Mouse (Mus musculus): ENCODE data around the gene Baiap2l2. TPM values are rescaled to one million over a fixed set of nuclear protein-coding genes. Genes with fewer than 3 reads are reported as not detected.

Baiap2l2 gene
- total RNA-seq, 2 experiments from 2014 or later = 3.1 to 3.6 TPM

GRCm38 (mm10) chr15:79299563-79300155, 14.3 kb upstream of the Baiap2l2 start:
- no peak for DNase-seq

GRCm38 (mm10) chr15:79298553-79298952, 13.2 kb upstream of the Baiap2l2 start:
- DNase-seq = no peak

DNA sequence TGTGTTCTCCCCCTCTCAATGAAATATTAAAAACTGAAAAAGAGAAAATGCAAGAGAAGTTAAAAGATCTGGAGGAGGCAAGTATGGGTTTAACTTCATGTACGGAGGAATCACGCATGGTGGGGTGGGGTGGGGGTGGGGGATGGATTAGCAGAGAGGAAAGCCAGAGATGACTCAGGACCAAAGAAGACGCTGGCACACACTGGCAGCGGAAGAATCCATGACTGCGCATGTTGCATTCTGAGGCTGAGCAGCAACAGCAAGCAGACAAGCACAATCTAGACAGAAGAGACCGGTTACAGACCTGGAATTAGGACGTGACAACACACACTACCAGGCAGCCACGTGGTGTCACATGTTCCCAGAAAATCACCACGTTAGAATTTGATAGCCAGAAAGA, 7.4 kb upstream of the Baiap2l2 start:
- no peak for DNase-seq

DNA sequence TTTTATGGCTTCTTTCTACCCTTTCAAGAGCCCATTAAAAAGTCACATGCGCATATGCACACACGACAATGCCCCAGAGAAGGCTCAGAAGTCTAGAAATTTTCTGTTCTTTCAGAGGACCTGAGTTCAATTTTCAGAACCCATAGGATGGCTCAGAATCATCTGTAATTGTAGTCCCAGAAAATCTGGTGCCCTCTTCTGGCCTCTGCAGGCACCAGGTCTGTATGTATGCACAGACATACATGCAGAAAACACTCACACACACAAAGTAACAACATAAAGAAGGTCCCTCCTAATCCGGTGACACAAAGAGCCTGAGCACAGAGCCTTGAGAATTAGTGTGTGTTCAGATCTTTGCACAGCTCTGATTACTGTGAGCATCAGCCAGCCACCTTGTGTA, 5.0 kb upstream of the Baiap2l2 start:
- no peak for DNase-seq

DNA sequence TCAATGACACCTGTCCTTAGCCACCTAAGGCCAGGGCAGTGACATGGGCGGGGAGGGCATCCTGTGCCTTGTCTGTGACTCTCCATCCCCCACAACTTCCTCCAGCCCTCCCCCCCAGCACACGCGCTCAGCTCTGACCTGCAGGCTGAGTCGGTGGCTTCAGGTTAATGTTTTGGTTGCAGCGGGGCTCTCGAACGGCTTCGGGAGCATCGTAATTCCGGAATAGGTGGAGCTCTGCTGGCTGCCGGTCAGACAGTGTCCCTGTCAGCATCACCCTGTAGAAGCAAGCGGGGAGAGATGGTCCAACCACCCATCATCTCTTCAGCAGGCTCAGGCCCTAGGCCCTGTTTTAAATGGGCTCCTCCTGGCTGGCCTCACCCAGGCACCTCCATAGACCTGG, 4.1 kb upstream of the Baiap2l2 start:
- no peak for DNase-seq

GRCm38 (mm10) chr15:79288387-79288786, 3.0 kb upstream of the Baiap2l2 start:
- DNase-seq = no peak

DNA sequence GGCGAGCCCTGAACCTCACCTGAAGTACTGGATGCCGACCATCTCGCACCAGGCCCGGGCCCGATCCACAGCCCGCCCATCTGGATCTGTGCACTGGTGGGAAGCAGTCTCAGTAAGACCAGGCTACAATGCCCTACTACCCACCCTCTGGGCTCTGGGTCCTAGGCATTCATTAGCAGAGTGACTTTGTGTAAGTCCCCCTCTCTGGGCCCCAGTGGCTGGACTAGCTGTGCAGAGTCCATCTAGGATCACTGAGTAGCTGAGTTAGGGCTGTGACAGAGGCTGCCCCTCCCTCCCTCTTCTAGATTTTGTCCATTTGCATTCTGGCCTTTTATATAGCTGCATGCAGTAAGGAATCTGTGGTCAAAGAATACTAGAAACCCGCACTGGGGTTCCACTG, 1.8 kb upstream of the Baiap2l2 start:
- no peak for DNase-seq

- DNase-seq = no peak
Observed at GRCm38 (mm10) chr15:79286141-79286540, 804 bp upstream of the Baiap2l2 start.

DNA sequence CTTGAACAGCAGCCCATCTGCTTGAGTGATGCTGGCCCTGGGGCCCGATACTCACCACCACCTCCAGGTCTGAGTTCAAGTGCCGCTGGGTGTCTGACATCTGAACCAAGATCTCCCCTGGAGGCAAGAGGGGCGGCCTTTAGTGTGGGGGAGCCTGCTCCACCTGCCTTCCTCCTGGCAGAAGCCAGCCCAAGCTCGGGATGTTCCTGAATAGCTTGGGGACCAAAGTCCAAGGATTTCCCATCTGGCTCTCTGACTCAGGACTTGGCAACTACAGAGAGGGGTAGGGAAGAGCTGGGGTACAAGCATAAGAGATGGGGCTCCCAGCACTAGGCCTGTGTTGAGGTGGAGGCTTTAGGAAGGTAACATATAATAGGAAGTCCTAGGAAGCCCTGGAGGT, 2.0 kb downstream of the Baiap2l2 start:
- DNase-seq = no peak

DNA sequence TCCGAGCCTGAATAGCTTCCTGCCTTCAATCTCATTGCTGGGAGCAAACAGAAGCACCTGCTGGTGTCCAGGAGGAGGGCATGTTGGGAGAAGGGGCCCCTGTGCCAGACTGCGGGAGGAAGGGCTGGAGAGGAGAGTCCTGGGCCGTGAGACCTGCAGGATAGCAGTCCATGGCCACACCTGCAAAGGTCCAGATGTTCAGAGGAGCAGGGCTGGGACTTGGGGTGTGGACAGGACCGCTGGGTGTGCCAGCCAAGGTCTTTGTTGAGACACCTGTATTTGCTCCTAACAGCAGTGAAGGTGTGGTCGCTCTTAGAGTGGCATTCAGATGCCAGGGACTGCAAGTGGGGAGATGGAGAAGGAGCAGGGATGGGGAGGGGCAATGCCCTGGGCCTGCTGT, 2.9 kb downstream of the Baiap2l2 start:
- DNase-seq = no peak

DNA sequence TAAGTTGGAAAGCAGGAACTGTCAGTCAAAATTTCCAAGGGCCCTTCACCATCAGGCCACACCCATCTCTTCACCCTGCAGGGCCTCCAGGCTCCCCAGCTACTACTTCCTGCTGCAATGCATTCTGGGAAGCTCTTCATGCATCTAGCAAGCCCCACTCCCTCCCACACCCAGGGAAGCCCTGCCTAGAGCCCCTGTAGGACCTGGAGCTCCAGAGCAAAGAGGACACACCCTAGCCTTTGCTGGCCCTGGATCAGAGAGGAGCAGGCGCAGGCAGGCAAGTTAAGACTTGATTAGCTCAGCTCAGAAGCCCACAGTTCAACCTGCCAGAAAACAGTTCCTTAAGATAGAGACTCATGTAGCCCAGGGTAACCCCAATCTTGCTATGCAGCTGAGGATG, 3.9 kb downstream of the Baiap2l2 start:
- no peak for DNase-seq

DNA sequence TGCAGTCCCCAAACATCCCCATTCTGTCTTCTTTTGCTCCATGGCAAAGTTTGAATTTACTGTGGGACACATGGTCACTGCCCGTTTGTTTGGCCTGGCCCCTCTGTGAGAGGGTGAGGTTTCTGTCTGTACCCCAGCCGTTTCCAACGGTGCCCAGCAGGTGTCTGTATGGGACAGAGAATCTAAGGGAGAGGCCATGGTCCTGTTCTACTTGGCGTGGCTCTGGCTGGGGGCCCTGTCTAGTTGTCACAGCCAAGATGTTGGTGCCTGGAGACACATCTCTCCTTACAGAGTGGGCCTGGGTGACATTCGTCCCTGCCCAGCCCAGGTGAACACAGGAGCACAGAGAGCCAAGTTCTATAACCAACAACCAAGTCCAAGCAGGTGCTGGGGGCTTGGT, 4.5 kb downstream of the Baiap2l2 start:
- DNase-seq = no peak

GRCm38 (mm10) chr15:79280209-79280608, 5.1 kb downstream of the Baiap2l2 start:
- no peak for DNase-seq

- no peak for DNase-seq
Observed at GRCm38 (mm10) chr15:79277728-79278127, 7.6 kb downstream of the Baiap2l2 start.

DNA sequence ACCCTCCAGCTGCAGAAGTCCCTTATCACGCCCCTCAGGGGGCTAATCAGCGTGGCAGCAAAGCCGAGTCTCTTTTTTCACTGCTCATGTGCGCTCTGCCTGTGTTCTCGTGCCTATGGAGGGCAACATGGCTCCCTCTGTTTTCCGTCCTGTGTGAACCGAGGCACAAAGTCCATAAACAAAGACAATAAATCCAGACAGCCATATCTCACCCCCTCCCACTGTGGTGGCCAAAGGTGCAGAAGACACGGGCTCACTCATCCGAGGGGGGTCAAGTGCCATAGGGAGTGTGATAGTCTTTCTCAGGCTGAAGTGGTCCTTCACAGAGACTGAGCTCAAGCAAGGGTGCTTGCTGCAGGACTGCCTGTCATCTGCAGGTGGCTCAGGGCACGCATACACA, 12.3 kb downstream of the Baiap2l2 start:
- DNase-seq = no peak

DNA sequence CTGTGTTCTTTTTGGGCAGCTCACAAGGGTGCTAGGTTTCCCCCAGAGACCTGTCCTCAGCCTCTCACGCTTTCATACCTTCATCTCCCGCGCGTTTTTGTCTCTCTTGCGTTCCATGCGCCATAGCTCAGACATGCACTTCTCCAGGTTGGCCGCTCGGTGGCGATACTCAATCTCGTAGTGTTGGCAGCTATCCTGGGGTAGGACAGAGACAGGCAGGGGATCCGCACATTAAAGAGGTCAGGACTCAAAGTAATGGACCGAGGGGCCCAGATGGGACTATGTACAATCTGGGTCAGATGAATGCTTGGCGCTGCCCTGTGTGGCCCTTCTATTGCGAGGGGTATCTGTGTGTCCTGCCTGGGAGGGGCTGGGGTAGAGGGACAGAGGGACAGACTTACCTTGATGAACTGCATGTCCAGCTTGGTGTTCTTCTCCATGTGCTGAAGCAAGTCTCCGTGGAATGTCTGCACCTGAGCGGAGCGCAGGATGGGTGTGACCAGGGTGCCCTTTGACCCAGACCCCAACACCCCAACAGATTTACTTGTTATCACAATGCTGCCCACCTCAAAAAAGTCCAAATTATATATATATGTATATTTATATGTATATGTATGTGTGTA, 14.1 kb downstream of the Baiap2l2 start:
- peak; percentile 56 for DNase-seq

GRCm38 (mm10) chr15:79270317-79271123, 14.8 kb downstream of the Baiap2l2 start:
- DNase-seq = peak; percentile 78

DNA sequence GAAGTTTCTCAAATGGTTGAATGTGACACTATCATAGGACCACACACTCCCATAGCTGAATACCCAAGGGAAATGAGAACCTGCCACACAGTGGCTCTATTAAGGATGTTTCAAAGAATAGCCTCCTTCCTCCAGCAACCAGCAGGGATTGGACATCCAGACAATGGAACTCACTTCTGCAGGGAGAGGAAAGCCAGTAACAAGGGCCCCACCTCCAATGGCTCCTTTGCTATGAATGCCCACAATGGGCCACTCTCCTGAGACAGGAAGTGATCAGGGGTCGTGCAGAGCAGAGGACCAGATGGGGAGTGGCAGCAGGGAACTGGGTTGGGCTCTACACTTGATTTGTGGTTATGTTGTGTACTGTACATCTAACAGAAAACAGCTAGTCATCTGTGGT, 16.8 kb downstream of the Baiap2l2 start:
- DNase-seq = no peak

- DNase-seq = no peak
Observed at GRCm38 (mm10) chr15:79265384-79265783, 20.0 kb downstream of the Baiap2l2 start.

DNA sequence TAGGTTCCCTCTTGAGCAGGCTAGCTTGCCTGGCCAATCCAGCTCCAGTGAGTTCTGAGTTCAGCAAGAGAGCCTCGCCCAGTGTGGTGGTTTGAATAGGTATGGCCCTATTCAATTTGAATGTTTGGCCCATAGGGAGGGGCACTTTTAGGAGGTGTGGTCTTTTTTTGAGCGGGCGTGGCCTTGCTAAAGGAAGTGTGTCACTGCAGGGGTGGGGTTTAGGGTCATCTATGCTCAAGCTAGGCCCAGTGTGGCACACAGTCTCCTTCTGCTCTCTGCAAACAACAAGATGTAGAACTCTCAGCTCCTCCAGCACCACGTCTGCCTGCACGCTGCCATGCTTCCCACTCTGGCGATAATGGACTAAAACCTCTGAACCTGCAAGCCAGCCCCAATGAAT, 21.6 kb downstream of the Baiap2l2 start:
- DNase-seq = no peak

GRCm38 (mm10) chr15:79262786-79263309, 22.5 kb downstream of the Baiap2l2 start:
- DNase-seq = no peak

DNA sequence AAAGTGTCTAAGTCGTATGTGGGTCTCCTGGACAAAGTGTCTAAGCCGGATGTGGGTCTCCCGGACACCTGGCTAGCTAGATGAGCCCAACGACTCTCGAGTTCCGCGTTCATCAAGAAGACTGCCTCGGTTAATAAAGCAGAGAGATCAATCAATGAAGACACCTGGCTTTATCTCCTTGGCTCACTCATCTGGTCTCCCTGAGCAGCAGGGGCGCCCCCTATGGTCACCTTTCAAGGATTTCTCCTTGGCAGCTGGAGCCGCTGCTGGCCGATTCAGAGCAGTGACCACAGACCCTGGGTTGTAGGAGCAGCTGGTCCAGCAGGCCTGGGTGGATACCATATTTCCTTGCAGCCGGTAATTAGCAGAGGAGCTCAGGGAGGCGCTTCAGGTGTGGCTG, 23.0 kb downstream of the Baiap2l2 start:
- no peak for DNase-seq

DNA sequence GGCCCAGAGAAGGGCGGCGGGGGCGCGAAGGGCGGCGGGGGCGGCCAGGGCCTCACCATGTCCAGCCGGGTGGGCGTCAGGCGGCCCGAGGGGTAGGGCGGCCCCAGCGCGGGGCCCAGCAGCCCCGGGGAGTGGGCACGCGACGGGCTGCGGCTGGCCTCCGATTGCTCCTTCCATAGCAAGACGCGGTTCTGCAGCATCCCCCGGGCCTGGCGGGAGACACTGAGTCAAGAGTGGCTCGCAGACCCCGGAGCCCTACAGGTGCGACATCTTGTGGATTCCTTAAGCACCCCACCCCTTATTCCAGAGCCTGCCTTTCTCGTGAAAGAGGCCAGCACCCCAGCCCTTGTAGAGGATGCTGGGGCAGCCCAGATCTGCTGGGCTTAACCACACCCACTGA, 23.6 kb downstream of the Baiap2l2 start:
- DNase-seq = no peak
